Mouse (Mus musculus): ENCODE measurements around the gene Erbb3. TPM values are rescaled to one million over a fixed set of nuclear protein-coding genes. Genes with fewer than 3 reads are reported as not detected.
"Not testable (repeated sequence)": the region's sequence is repeated elsewhere in the genome, so short reads cannot be mapped to it uniquely, and the experiment has no call there.

The Erbb3 gene
- 1 to 10 TPM; 7.8 to 8.0 TPM for total RNA-seq (2021)

GRCm38 (mm10) chr10:128589464-128590192 lies at the start of gene Erbb3:
Gene Erbb3 (minus strand): TSS chr10:128589652.
- peak in 1 of 2 experiments; percentile 15 for DNase-seq

GRCm38 (mm10) chr10:128637011-128637410 lies 47.6 kb upstream of the Erbb3 start:
- DNase-seq = no peak

- DNase-seq = no peak
Observed at GRCm38 (mm10) chr10:128636561-128636960, 47.1 kb upstream of the Erbb3 start.

DNA sequence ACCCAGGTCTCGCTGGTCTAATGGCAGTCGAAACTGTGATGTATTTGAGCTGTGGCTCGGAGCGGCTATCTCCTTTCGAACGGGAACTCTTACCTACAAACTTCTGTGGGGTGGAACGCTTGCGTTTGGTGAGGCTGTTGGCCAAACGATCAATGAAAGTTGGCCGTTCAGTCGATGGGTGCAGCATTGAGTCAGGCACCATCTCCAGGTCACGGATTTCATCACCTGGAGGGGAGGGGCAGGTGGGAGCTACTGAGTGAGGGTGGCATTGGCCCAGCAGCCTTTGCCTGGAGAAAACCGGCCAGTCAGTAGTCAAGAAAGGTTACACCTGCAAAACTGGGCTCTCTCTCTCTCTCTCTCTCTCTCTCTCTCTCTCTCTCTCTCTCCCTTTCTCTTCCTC lies 46.2 kb upstream of the Erbb3 start:
- DNase-seq = no peak

DNA sequence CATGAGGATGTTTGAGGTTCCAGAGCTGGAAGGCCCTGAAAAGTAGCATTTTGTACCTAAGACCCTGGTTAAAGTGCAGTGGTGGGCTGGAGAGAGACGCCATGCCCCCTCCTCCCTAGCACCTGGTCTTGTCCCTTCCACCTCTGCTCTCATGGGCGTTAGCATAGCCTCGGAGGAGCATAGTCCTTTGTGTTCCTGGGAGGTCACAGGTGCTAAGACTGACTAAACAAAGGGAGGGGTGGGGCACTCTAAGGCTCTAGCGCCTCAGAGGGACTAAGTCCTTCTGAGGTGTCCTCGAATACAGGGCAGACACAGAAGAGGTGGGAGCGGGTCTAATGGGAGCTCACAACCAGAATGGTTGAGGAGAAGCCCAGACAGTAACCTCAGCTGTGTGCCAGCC lies 42.1 kb upstream of the Erbb3 start:
- no peak for DNase-seq

DNA sequence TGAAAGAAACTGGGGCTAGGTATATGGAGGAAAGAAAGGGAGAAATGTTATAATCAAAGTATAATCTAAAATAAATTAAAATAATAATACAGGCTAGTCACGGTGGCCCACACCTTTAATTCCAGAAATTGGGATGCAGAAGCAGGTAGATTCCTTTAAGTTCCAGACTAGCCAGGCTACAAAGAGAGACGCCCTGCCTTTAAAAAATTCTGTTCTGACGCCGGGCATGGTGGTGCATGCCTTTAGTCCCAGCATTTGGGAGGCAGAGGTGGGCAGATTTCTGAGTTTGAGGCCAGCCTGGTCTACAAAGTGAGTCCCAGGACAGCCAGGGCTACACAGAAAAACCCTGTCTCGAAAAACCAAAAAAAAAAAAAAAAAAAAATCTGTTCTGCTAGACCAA lies 40.9 kb upstream of the Erbb3 start:
- not testable (repeated sequence) for DNase-seq

GRCm38 (mm10) chr10:128629746-128630145 lies 40.3 kb upstream of the Erbb3 start:
- DNase-seq = no peak

GRCm38 (mm10) chr10:128627398-128628317 lies 38.2 kb upstream of the Erbb3 start:
- no peak for DNase-seq

- DNase-seq = peak; percentile 80 to 88
Observed at GRCm38 (mm10) chr10:128626311-128627310, 37.2 kb upstream of the Erbb3 start, which contains the start of gene Rps26. Gene Rps26 (minus strand): TSS chr10:128626747.

DNA sequence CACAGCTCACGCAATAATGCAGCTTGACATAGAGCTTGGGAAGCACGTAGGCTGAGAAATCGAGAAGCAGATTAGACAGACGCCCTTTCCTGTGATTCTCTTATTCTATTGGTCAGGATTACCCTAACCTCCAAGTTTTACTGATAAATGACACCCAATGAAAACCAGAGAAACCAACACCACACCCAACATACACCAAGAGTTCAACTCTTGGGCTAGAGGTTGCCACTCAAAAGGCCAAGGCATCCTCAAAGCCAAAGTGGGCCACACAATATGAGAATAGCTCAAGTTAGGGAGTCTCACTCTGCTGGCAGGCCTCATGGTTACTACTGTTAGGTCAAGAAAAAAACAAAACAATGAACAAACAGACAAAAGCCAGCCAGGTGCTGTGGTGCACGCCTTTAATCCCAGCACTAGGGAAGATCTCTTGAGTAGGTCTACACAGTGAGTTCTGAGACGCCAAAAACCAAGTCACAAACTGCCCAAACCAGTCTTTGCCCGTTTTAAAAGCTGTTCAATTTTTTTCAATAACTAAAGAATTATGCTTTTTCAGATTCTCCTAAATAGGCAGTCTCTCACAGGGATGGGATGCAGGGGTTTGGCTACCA lies 35.9 kb upstream of the Erbb3 start:
- DNase-seq = no peak

GRCm38 (mm10) chr10:128623106-128623613 lies 33.7 kb upstream of the Erbb3 start:
- not testable (repeated sequence) for DNase-seq

GRCm38 (mm10) chr10:128622702-128623101 lies 33.2 kb upstream of the Erbb3 start:
- DNase-seq = no peak

DNA sequence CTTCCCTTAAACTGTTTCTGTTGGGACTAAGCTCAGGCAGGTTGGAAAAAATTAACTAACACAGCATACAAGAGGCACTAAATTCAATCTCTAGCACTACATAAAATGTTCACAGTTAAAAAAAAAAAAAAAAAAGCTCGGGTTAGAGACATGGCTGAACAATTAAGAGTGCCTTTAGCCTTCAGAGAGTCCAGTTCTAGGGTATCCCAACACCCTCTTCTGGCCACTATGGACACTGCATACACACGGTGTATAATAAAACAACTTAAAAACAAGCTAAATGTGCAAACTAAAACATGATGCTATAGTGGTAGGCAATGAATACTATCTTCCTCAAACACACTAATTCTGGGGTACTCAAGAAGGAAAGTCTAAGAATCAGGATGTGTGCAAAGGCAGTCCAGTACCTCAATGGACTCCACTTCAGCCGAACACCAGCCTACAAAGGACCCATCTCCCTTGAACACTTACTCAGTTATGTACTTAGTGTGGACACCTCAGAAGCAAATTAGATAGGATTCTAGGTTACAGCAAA lies 32.6 kb upstream of the Erbb3 start:
- no peak for DNase-seq

- no peak for DNase-seq
Observed at GRCm38 (mm10) chr10:128620241-128620640, 30.8 kb upstream of the Erbb3 start.

GRCm38 (mm10) chr10:128619148-128619547 lies 29.7 kb upstream of the Erbb3 start:
- not testable (repeated sequence) for DNase-seq

DNA sequence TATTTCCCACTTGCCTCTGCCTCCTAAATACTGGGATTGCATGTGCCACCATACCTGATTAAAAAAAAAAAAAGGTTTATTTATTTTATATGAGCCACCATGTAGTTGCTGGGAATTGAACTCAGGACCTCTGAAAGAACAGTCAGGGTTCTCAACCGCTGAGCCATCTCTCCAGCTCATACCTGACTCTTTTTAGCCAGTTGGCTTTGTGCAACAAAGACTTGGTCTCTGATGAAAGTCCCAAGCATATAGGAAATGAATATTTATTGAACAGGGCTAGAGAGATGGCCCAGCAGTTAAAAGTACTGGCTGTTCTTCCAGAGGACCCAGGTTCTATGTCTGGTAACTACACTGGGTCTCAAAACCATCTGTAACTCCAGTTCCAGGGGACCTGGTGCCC lies 29.1 kb upstream of the Erbb3 start:
- no peak for DNase-seq

- not testable (repeated sequence) for DNase-seq
Observed at GRCm38 (mm10) chr10:128615798-128616448, 26.5 kb upstream of the Erbb3 start.

GRCm38 (mm10) chr10:128614934-128615333 lies 25.5 kb upstream of the Erbb3 start:
- DNase-seq = no peak

GRCm38 (mm10) chr10:128613820-128614219 lies 24.4 kb upstream of the Erbb3 start:
- DNase-seq = not testable (repeated sequence)

GRCm38 (mm10) chr10:128613154-128613440 lies 23.6 kb upstream of the Erbb3 start:
- no peak for DNase-seq
